Mouse (Mus musculus) cortical plate, adult 2 months (tissue): Measurements from ENCODE around the gene Hoxc5.

Experiments used
- CTCF ChIP-seq: fragments of 200-500 bp; IDR thresholded peaks from 2 replicates; pipeline ENCODE4 v1.5.1; 2011; ENCODE audit warnings: mild to moderate bottlenecking, control low read depth, low read length; ENCODE audit not compliant: insufficient read depth; ENCODE audit errors: extremely low read depth
- POLR2A ChIP-seq: fragments of 200-500 bp; IDR thresholded peaks from 2 replicates; pipeline ENCODE4 v1.6.1; 2011; ENCODE audit warnings: mild to moderate bottlenecking, low read length, control low read depth; ENCODE audit not compliant: insufficient read depth; ENCODE audit errors: extremely low read depth

GRCm38 (mm10) chr15:103030142-103030541, 62.9 kb downstream of the Hoxc5 start:
- TF ChIP-seq CTCF (no peak), POLR2A (no peak)
